11 mouse cellular contexts compared by ENCODE assay signal in genomic region chr13:83075320-83075877, GRCm38 (mm10).
DNase-seq lines count a peak whose midpoint lies in the region; ATAC-seq and TF ChIP-seq lines count a peak whose summit lies in the region.
"Had no signal": no experiment of that assay in that cellular context is flagged by ENCODE, and none has a peak within 500 bp of the region (broad histone marks: within the 10 kb centered on the region; RNA-seq: fewer than 3 reads in every experiment).

No protein-coding gene starts in this region.

- H3K27ac ChIP-seq in kidney, embryonic 15.5 days = no peak overlapping the region
- H3K27ac ChIP-seq in liver, embryonic 14.5 days = no peak overlapping the region
- no peak overlapping the region for H3K27ac ChIP-seq in stomach, postnatal 0 days (replicated peaks)
- H3K27ac ChIP-seq: hindbrain, postnatal 0 days had no signal

- H3K4me3 ChIP-seq in kidney, embryonic 15.5 days (replicated peaks) = no peak overlapping the region
- H3K4me3 ChIP-seq in liver, embryonic 14.5 days (ENCODE audit: insufficient read depth in 1 of 2, low read depth in 2 of 2, low read length in 2 of 2) = no peak overlapping the region
- H3K4me3 ChIP-seq in stomach, postnatal 0 days (ENCODE audit: low read depth, low read length) = no peak overlapping the region

- peak; percentile 6 for DNase-seq in kidney, adult 9 months
- DNase-seq in thymus, postnatal 4 days = peak; percentile 14
- no peak for DNase-seq in thymus, adult 18-20 months
- no peak for DNase-seq in liver, embryonic 14.5 days (ENCODE audit: low read depth in 3 of 3, low spot score in 3 of 3)
- DNase-seq in stomach, postnatal 0 days (ENCODE audit: low spot score) = no peak
- no peak for DNase-seq in kidney, adult 18-20 months
- no peak for DNase-seq in yolk sac, embryonic 10.5 days (ENCODE audit: low spot score)
- DNase-seq: retina, postnatal 1 day had no signal

- TF ChIP-seq EP300 in liver, embryonic 14.5 days (IDR thresholded peaks at IDR 0.05; ENCODE audit: low read depth) = no peak
- no peak for TF ChIP-seq EP300 in stomach, postnatal 0 days (optimal IDR thresholded peaks at IDR 0.05)

- no peaks in the 10 kb centered on the region for H3K9me3 ChIP-seq in kidney, embryonic 15.5 days (replicated peaks)
- H3K9me3 ChIP-seq in liver, embryonic 14.5 days (ENCODE audit: control insufficient read depth, low read length) = no peaks in the 10 kb centered on the region
- H3K9me3 ChIP-seq in stomach, postnatal 0 days (ENCODE audit: control insufficient read depth, low read length) = no peaks in the 10 kb centered on the region

- H3K27me3 ChIP-seq in kidney, embryonic 15.5 days = no peaks in the 10 kb centered on the region
- no peaks in the 10 kb centered on the region for H3K27me3 ChIP-seq in liver, embryonic 14.5 days (ENCODE audit: control insufficient read depth, insufficient read depth, low read length)
- no peaks in the 10 kb centered on the region for H3K27me3 ChIP-seq in stomach, postnatal 0 days (ENCODE audit: control insufficient read depth, insufficient read depth, low read length)

- H3K36me3 ChIP-seq in kidney, embryonic 15.5 days = no peaks in the 10 kb centered on the region
- H3K36me3 ChIP-seq in liver, embryonic 14.5 days (replicated peaks; ENCODE audit: control insufficient read depth, insufficient read depth, low read depth) = no peaks in the 10 kb centered on the region
- no peaks in the 10 kb centered on the region for H3K36me3 ChIP-seq in stomach, postnatal 0 days (ENCODE audit: control insufficient read depth, insufficient read depth, low read length)

- TF ChIP-seq CTCF in liver, embryonic 14.5 days (IDR thresholded peaks at IDR 0.05; ENCODE audit: low read depth) = no peak
- TF ChIP-seq CTCF in stomach, postnatal 0 days (IDR thresholded peaks at IDR 0.05; ENCODE audit: low read depth) = peak; percentile 29

- no peak overlapping the region for H3K4me2 ChIP-seq in kidney, embryonic 15.5 days
- H3K4me2 ChIP-seq in liver, embryonic 14.5 days (ENCODE audit: low read depth) = no peak overlapping the region
- H3K4me2 ChIP-seq in stomach, postnatal 0 days (replicated peaks; ENCODE audit: low read depth) = no peak overlapping the region

- ATAC-seq in kidney, embryonic 15.5 days (replicated peaks; ENCODE audit: low FRiP score) = no peak
- ATAC-seq in liver, embryonic 14.5 days (ENCODE audit: insufficient read depth) = peak; percentile 31; the same call in 1 of the 2 replicates
- ATAC-seq in stomach, postnatal 0 days (ENCODE audit: low FRiP score, low TSS enrichment) = no peak
- ATAC-seq: activated CD4-positive, CD25-positive, alpha-beta regulatory T cell, adult 4 months; hindbrain, postnatal 0 days had no signal

- no peak overlapping the region for H3K9ac ChIP-seq in kidney, embryonic 15.5 days
- H3K9ac ChIP-seq in liver, embryonic 14.5 days (replicated peaks) = no peak overlapping the region
- H3K9ac ChIP-seq in stomach, postnatal 0 days (ENCODE audit: low read length) = no peak overlapping the region

- 69% methylated on average over 7 of the region's 7 CpGs for WGBS in kidney, embryonic 15.5 days
- 35% methylated on average over 7 of the region's 7 CpGs for WGBS in liver, embryonic 14.5 days (ENCODE audit: insufficient replicate concordance)
- 53% methylated on average over 7 of the region's 7 CpGs for WGBS in stomach, postnatal 0 days

- no peaks in the 10 kb centered on the region for H3K4me1 ChIP-seq in kidney, embryonic 15.5 days
- no peaks in the 10 kb centered on the region for H3K4me1 ChIP-seq in liver, embryonic 14.5 days (replicated peaks; ENCODE audit: control insufficient read depth in 2 of 2, insufficient read depth in 2 of 2, low read length in 1 of 2)
- H3K4me1 ChIP-seq in stomach, postnatal 0 days (replicated peaks; ENCODE audit: control insufficient read depth, insufficient read depth) = no peaks in the 10 kb centered on the region

Comparison
In these comparisons a context has a peak if more than half of its experiments do, and no peak if none do; other contexts are left out.
1. DNase-seq: peak in kidney, adult 9 months (single experiment) and thymus, postnatal 4 days (single experiment); none in thymus, adult 18-20 months (0 of 2), liver, embryonic 14.5 days (0 of 3), stomach, postnatal 0 days (single experiment), kidney, adult 18-20 months (single experiment) and yolk sac, embryonic 10.5 days (single experiment).